16 mouse cellular contexts compared by ENCODE assay signal in the genomic region with DNA sequence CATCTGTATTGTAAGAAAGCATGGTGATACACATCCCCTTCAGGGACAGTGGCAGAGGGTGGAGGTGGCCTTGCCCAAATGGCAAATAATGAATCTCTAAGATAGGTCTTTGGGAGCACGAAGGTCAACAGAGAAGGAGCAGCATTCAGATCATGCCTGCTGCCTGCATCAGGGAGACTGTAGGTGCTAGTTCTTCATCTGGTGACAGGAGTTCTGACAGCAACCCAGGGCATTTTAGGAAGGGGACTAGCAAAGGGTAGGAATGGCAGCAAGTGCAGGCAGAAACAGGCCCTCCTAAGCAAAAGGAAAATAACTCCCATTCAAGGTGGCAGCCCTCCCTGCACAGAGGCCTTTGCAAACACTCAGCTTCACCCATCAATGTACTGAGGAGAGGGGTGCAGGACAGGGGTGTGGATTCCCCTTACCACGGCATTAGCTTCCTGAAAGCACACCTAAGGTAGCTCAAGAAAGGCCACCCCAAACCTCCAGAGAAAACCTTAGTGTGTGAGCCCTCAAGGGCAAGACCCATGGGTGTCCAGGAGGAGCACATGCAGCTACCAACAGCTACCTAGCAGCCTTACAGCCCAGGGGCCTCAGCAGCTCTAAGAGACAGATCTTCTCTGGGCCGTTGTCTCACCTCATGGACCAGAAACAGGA. TPM values are rescaled to one million over a fixed set of nuclear protein-coding genes. Genes with fewer than 3 reads are reported as not detected.
DNase-seq lines count a peak whose midpoint lies in the region; ATAC-seq lines count a peak whose summit lies in the region.
"Had no signal": no experiment of that assay in that cellular context is flagged by ENCODE, and none has a peak within 500 bp of the region (broad histone marks: within the 10 kb centered on the region; RNA-seq: fewer than 3 reads in every experiment).

No protein-coding gene starts in this region.

- H3K27me3 ChIP-seq in heart, embryonic 13.5 days (replicated peaks) = peaks cover 10% of the 10 kb centered on the region
- 0 out of 2 replicates have a peak, but pooled peaks cover 12% of the 10 kb centered on the region for H3K27me3 ChIP-seq in heart, embryonic 12.5 days (replicated peaks)
- no peaks in the 10 kb centered on the region for H3K27me3 ChIP-seq in kidney, embryonic 15.5 days
- H3K27me3 ChIP-seq in midbrain, embryonic 12.5 days = no peaks in the 10 kb centered on the region; the same call in none of the 2 replicates
- no peaks in the 10 kb centered on the region for H3K27me3 ChIP-seq in midbrain, embryonic 16.5 days (ENCODE audit: control insufficient read depth, insufficient read depth, low read depth, low read length)
- H3K27me3 ChIP-seq in stomach, embryonic 15.5 days (replicated peaks) = no peaks in the 10 kb centered on the region
- H3K27me3 ChIP-seq: neural tube, embryonic 13.5 days had no signal

- peaks cover 51% of the 10 kb centered on the region for H3K4me1 ChIP-seq in heart, embryonic 13.5 days
- H3K4me1 ChIP-seq in heart, embryonic 12.5 days (replicated peaks) = peaks cover 49% of the 10 kb centered on the region
- peaks cover 83% of the 10 kb centered on the region for H3K4me1 ChIP-seq in kidney, embryonic 15.5 days
- peaks cover 75% of the 10 kb centered on the region for H3K4me1 ChIP-seq in midbrain, embryonic 12.5 days
- H3K4me1 ChIP-seq in midbrain, embryonic 16.5 days (ENCODE audit: control insufficient read depth, insufficient read depth, low read length) = peaks cover 14% of the 10 kb centered on the region
- peaks cover 60% of the 10 kb centered on the region for H3K4me1 ChIP-seq in stomach, embryonic 15.5 days

- no peak overlapping the region for H3K27ac ChIP-seq in heart, embryonic 13.5 days (replicated peaks)
- H3K27ac ChIP-seq in heart, embryonic 12.5 days (ENCODE audit: poor library complexity, severe bottlenecking) = no peak overlapping the region
- H3K27ac ChIP-seq in kidney, embryonic 15.5 days = peak overlapping the region; percentile 87; the same call in 1 of the 2 replicates
- H3K27ac ChIP-seq in midbrain, embryonic 12.5 days (replicated peaks) = no peak overlapping the region
- H3K27ac ChIP-seq in midbrain, embryonic 16.5 days (ENCODE audit: low read length) = no peak overlapping the region
- peak overlapping the region; percentile 76; the same call in 1 of the 2 replicates for H3K27ac ChIP-seq in stomach, embryonic 15.5 days

- no peak for DNase-seq in kidney, postnatal 10 days
- no peak for DNase-seq in thymus, postnatal 0 days (ENCODE audit: low spot score)
- DNase-seq: adrenal gland, adult 2 months; cerebellum, adult 18-20 months; gastrocnemius, postnatal 36 days; kidney, adult 11 months; layer of hippocampus, postnatal 36 days; right cerebral cortex, postnatal 4 days had no signal

- 0 out of 2 replicates have a peak overlapping the region, but pooled peaks have one; percentile 74 for H3K4me2 ChIP-seq in heart, embryonic 13.5 days
- H3K4me2 ChIP-seq in heart, embryonic 12.5 days = no peak overlapping the region
- H3K4me2 ChIP-seq in kidney, embryonic 15.5 days = no peak overlapping the region
- peak overlapping the region; percentile 52; the same call in 1 of the 2 replicates for H3K4me2 ChIP-seq in midbrain, embryonic 12.5 days (replicated peaks)
- no peak overlapping the region for H3K4me2 ChIP-seq in midbrain, embryonic 16.5 days (ENCODE audit: low read length)
- H3K4me2 ChIP-seq in stomach, embryonic 15.5 days = no peak overlapping the region

- H3K4me3 ChIP-seq in heart, embryonic 13.5 days = no peak overlapping the region
- H3K4me3 ChIP-seq in heart, embryonic 12.5 days = no peak overlapping the region
- H3K4me3 ChIP-seq in kidney, embryonic 15.5 days (replicated peaks) = no peak overlapping the region
- no peak overlapping the region for H3K4me3 ChIP-seq in midbrain, embryonic 12.5 days
- H3K4me3 ChIP-seq in midbrain, embryonic 16.5 days (ENCODE audit: low read depth, low read length) = no peak overlapping the region
- no peak overlapping the region for H3K4me3 ChIP-seq in stomach, embryonic 15.5 days (replicated peaks)

- H3K36me3 ChIP-seq in heart, embryonic 13.5 days = no peaks in the 10 kb centered on the region
- no peaks in the 10 kb centered on the region for H3K36me3 ChIP-seq in heart, embryonic 12.5 days
- no peaks in the 10 kb centered on the region for H3K36me3 ChIP-seq in kidney, embryonic 15.5 days
- H3K36me3 ChIP-seq in midbrain, embryonic 12.5 days = no peaks in the 10 kb centered on the region
- H3K36me3 ChIP-seq in midbrain, embryonic 16.5 days (ENCODE audit: control insufficient read depth, insufficient read depth, low read length) = no peaks in the 10 kb centered on the region
- H3K36me3 ChIP-seq in stomach, embryonic 15.5 days = no peaks in the 10 kb centered on the region
- H3K36me3 ChIP-seq: embryonic facial prominence, embryonic 13.5 days; neural tube, embryonic 13.5 days had no signal

- no peaks in the 10 kb centered on the region for H3K9me3 ChIP-seq in heart, embryonic 13.5 days
- no peaks in the 10 kb centered on the region for H3K9me3 ChIP-seq in heart, embryonic 12.5 days (replicated peaks)
- H3K9me3 ChIP-seq in kidney, embryonic 15.5 days (replicated peaks) = no peaks in the 10 kb centered on the region
- H3K9me3 ChIP-seq in midbrain, embryonic 12.5 days = no peaks in the 10 kb centered on the region
- H3K9me3 ChIP-seq in midbrain, embryonic 16.5 days (replicated peaks; ENCODE audit: control insufficient read depth, low read length, poor library complexity, severe bottlenecking) = no peaks in the 10 kb centered on the region
- H3K9me3 ChIP-seq in stomach, embryonic 15.5 days = no peaks in the 10 kb centered on the region
- H3K9me3 ChIP-seq: embryonic facial prominence, embryonic 13.5 days; neural tube, embryonic 13.5 days had no signal

- peak overlapping the region; percentile 78; the same call in 1 of the 2 replicates for H3K9ac ChIP-seq in heart, embryonic 13.5 days
- H3K9ac ChIP-seq in heart, embryonic 12.5 days = no peak overlapping the region
- H3K9ac ChIP-seq in kidney, embryonic 15.5 days = 0 out of 2 replicates have a peak overlapping the region, but pooled peaks have one; percentile 41
- 0 out of 2 replicates have a peak overlapping the region, but pooled peaks have one; percentile 24 for H3K9ac ChIP-seq in midbrain, embryonic 12.5 days (replicated peaks)
- no peak overlapping the region for H3K9ac ChIP-seq in midbrain, embryonic 16.5 days (ENCODE audit: low read depth, low read length)
- H3K9ac ChIP-seq in stomach, embryonic 15.5 days = no peak overlapping the region

- 62% methylated on average over 3 of the region's 3 CpGs for WGBS in heart, embryonic 13.5 days
- WGBS in heart, embryonic 12.5 days = 75% methylated on average over 3 of the region's 3 CpGs
- WGBS in kidney, embryonic 15.5 days = 73% methylated on average over 3 of the region's 3 CpGs
- WGBS in midbrain, embryonic 12.5 days = 76% methylated on average over 3 of the region's 3 CpGs
- 80% methylated on average over 3 of the region's 3 CpGs for WGBS in midbrain, embryonic 16.5 days
- 71% methylated on average over 3 of the region's 3 CpGs for WGBS in stomach, embryonic 15.5 days

- no peak for ATAC-seq in heart, embryonic 13.5 days (ENCODE audit: extremely low read depth, insufficient number of reproducible peaks, low FRiP score, low TSS enrichment)
- no peak for ATAC-seq in heart, embryonic 12.5 days (ENCODE audit: insufficient number of reproducible peaks, low FRiP score)
- no peak for ATAC-seq in kidney, embryonic 15.5 days (replicated peaks; ENCODE audit: low FRiP score)
- ATAC-seq in midbrain, embryonic 12.5 days (ENCODE audit: low FRiP score, low read depth) = no peak
- no peak for ATAC-seq in midbrain, embryonic 16.5 days
- ATAC-seq in stomach, embryonic 15.5 days (ENCODE audit: insufficient read depth, low FRiP score, low read depth) = no peak

RNA-seq across cellular contexts. Expression of a gene that starts 4.9 kb away (rescaled TPM):
- polyA plus RNA-seq in heart, embryonic 13.5 days (2015; fragmentation: Nextera tagmentation; extraction: Ambion mirVana) = 4.3 and 4.9 TPM in 2 replicates
- 6.6 and 6.8 TPM in 2 replicates for polyA plus RNA-seq in heart, embryonic 12.5 days (2016; fragmentation: Nextera tagmentation; extraction: Ambion mirVana)
- 15.0 and 16.2 TPM in 2 replicates for polyA plus RNA-seq in kidney, embryonic 15.5 days (2015; fragmentation: Nextera tagmentation; extraction: Ambion mirVana)
- polyA plus RNA-seq in midbrain, embryonic 12.5 days (2016; fragmentation: Nextera tagmentation; extraction: Ambion mirVana) = 31.0 and 33.6 TPM in 2 replicates
- polyA plus RNA-seq in midbrain, embryonic 16.5 days (2015; fragmentation: Nextera tagmentation; extraction: Ambion mirVana) = 5.3 and 7.4 TPM in 2 replicates
- 6.8 and 7.9 TPM in 2 replicates for polyA plus RNA-seq in stomach, embryonic 15.5 days (2015; fragmentation: Nextera tagmentation; extraction: Ambion mirVana)
- polyA plus RNA-seq in thymus, postnatal 0 days (2015; fragmentation: Nextera tagmentation; extraction: Ambion mirVana) = 14.6 and 15.2 TPM in 2 replicates

RNA-seq across cellular contexts. Expression of a gene that starts 55.9 kb away (rescaled TPM):
- polyA plus RNA-seq in heart, embryonic 13.5 days (2015; fragmentation: Nextera tagmentation; extraction: Ambion mirVana) = 1.5 and 1.6 TPM in 2 replicates
- 1.7 and 2.1 TPM in 2 replicates for polyA plus RNA-seq in heart, embryonic 12.5 days (2016; fragmentation: Nextera tagmentation; extraction: Ambion mirVana)
- polyA plus RNA-seq in kidney, embryonic 15.5 days (2015; fragmentation: Nextera tagmentation; extraction: Ambion mirVana) = 3.3 and 4.0 TPM in 2 replicates
- polyA plus RNA-seq in midbrain, embryonic 12.5 days (2016; fragmentation: Nextera tagmentation; extraction: Ambion mirVana) = 3.8 and 3.9 TPM in 2 replicates
- 24.6 and 26.5 TPM in 2 replicates for polyA plus RNA-seq in midbrain, embryonic 16.5 days (2015; fragmentation: Nextera tagmentation; extraction: Ambion mirVana)
- 4.0 and 6.4 TPM in 2 replicates for polyA plus RNA-seq in stomach, embryonic 15.5 days (2015; fragmentation: Nextera tagmentation; extraction: Ambion mirVana)
- 0.12 and 0.27 TPM in 2 replicates for polyA plus RNA-seq in thymus, postnatal 0 days (2015; fragmentation: Nextera tagmentation; extraction: Ambion mirVana)

Comparison
In these comparisons a context has a peak if more than half of its experiments do, and no peak if none do; other contexts are left out.
1. H3K4me2 ChIP-seq: peak in heart, embryonic 13.5 days (single experiment) and midbrain, embryonic 12.5 days (single experiment); none in heart, embryonic 12.5 days (single experiment), kidney, embryonic 15.5 days (single experiment), midbrain, embryonic 16.5 days (single experiment) and stomach, embryonic 15.5 days (single experiment).
2. H3K9ac ChIP-seq: peak in heart, embryonic 13.5 days (single experiment), kidney, embryonic 15.5 days (single experiment) and midbrain, embryonic 12.5 days (single experiment); none in heart, embryonic 12.5 days (single experiment), midbrain, embryonic 16.5 days (single experiment) and stomach, embryonic 15.5 days (single experiment).
3. H3K27ac ChIP-seq: peak in kidney, embryonic 15.5 days (single experiment) and stomach, embryonic 15.5 days (single experiment); none in heart, embryonic 13.5 days (single experiment), heart, embryonic 12.5 days (single experiment), midbrain, embryonic 12.5 days (single experiment) and midbrain, embryonic 16.5 days (single experiment).